Mouse (Mus musculus) cerebellum, postnatal 4 days (tissue): ENCODE results near the gene Cdk6.
A peak's percentile ranks its signal among the peaks of the same experiment; 100 is the strongest.
"Not testable (repeated sequence)": the region's sequence is repeated elsewhere in the genome, so short reads cannot be mapped to it uniquely, and the experiment has no call there.

Source experiments
- DNase-seq, 2 experiments: peaks; one replicate each; pipeline ENCODE4 v3.0.0; 2022; ENCODE audit warnings: low spot score in 2 of 2, mixed read lengths in 1 of 2

Cdk6 gene

GRCm38 (mm10) chr5:3509503-3509902 lies 168.2 kb downstream of the Cdk6 start:
- no peak for DNase-seq

- DNase-seq, result no peak
Measured at GRCm38 (mm10) chr5:3511097-3511795, 170.0 kb downstream of the Cdk6 start.

GRCm38 (mm10) chr5:3512584-3512983 lies 171.3 kb downstream of the Cdk6 start:
- DNase-seq, result no peak

GRCm38 (mm10) chr5:3514901-3515311 lies 173.6 kb downstream of the Cdk6 start:
- no peak for DNase-seq

- DNase-seq, result no peak
Measured at GRCm38 (mm10) chr5:3515477-3515876, 174.2 kb downstream of the Cdk6 start.

- DNase-seq, result peak in 1 of 2 experiments; percentile 39
Measured at GRCm38 (mm10) chr5:3516481-3517075, 175.3 kb downstream of the Cdk6 start.

GRCm38 (mm10) chr5:3520493-3521359 lies 179.4 kb downstream of the Cdk6 start:
- no peak for DNase-seq

- no peak for DNase-seq
Measured at GRCm38 (mm10) chr5:3521741-3522140, 180.5 kb downstream of the Cdk6 start.

- no peak for DNase-seq
Measured at GRCm38 (mm10) chr5:3522826-3523225, 181.5 kb downstream of the Cdk6 start.

GRCm38 (mm10) chr5:3527041-3527691 lies 185.9 kb downstream of the Cdk6 start:
- DNase-seq, result no peak

GRCm38 (mm10) chr5:3529585-3530189 lies 188.4 kb downstream of the Cdk6 start:
- no peak for DNase-seq

GRCm38 (mm10) chr5:3532048-3532447 lies 190.8 kb downstream of the Cdk6 start:
- not testable (repeated sequence) for DNase-seq

- DNase-seq, result no peak
Measured at GRCm38 (mm10) chr5:3536592-3537212, 195.4 kb downstream of the Cdk6 start.

- DNase-seq, result no peak
Measured at GRCm38 (mm10) chr5:3538505-3539472, 197.5 kb downstream of the Cdk6 start.

GRCm38 (mm10) chr5:3541871-3542270 lies 200.6 kb downstream of the Cdk6 start:
- DNase-seq, result no peak

- peak; percentile 99 to 100 for DNase-seq
Measured at GRCm38 (mm10) chr5:3543629-3544479, 202.6 kb downstream of the Cdk6 start, which contains the start of gene Fam133b. Gene Fam133b (plus strand): TSS chr5:3543833.

GRCm38 (mm10) chr5:3544480-3544769 lies 203.1 kb downstream of the Cdk6 start:
- DNase-seq, result no peak

- no peak for DNase-seq
Measured at GRCm38 (mm10) chr5:3546226-3546625, 204.9 kb downstream of the Cdk6 start.

- no peak for DNase-seq
Measured at GRCm38 (mm10) chr5:3551481-3551880, 210.2 kb downstream of the Cdk6 start.
